Mouse (Mus musculus) limb, embryonic 14.5 days (tissue): ENCODE data around the gene P3h3. TPM values are rescaled to one million over a fixed set of nuclear protein-coding genes. Genes with fewer than 3 reads are reported as not detected.
A peak's percentile ranks its signal among the peaks of the same experiment; 100 is the strongest.
"Not testable (repeated sequence)": the region's sequence is repeated elsewhere in the genome, so short reads cannot be mapped to it uniquely, and the experiment has no call there.

Experiments
- ATAC-seq: fragments of 200-750 bp; cut with Nextera tagmentation; 2 replicates; pipeline ENCODE4 v1.8.0; 2017; ENCODE audit warnings: low read depth, moderate number of reproducible peaks, moderate TSS enrichment; ENCODE audit not compliant: low FRiP score
- DNase-seq: peaks from one replicate; pipeline ENCODE4 v3.0.0-alpha.2; 2015; ENCODE audit warnings: low spot score
- H3K27ac ChIP-seq: fragments of 300-500 bp; sonication (generic); replicated peaks from 2 replicates; pipeline ENCODE4 v1.5.1; 2014; ENCODE audit warnings: low read depth, mild to moderate bottlenecking, low read length, moderate library complexity, mixed read lengths
- H3K27me3 ChIP-seq: fragments of 300-500 bp; sonication (generic); 2 replicates; pipeline ENCODE4 v1.6.1; 2014; ENCODE audit warnings: low read length, mixed read lengths; ENCODE audit not compliant: control insufficient read depth, insufficient read depth
- H3K36me3 ChIP-seq: fragments of 300-500 bp; sonication (generic); 2 replicates; pipeline ENCODE4 v1.6.1; 2014; ENCODE audit warnings: mild to moderate bottlenecking, low read length, moderate library complexity, mixed read lengths; ENCODE audit not compliant: control insufficient read depth, insufficient read depth
- H3K4me1 ChIP-seq: fragments of 300-500 bp; sonication (generic); 2 replicates; pipeline ENCODE4 v1.6.1; 2014; ENCODE audit warnings: antibody characterized with exemption, low read length, mixed read lengths; ENCODE audit not compliant: control insufficient read depth, insufficient read depth
- H3K4me2 ChIP-seq: fragments of 300-500 bp; sonication (generic); replicated peaks from 2 replicates; pipeline ENCODE4 v1.6.1; 2014; ENCODE audit warnings: low read depth, mild to moderate bottlenecking, low read length, moderate library complexity; ENCODE audit not compliant: severe bottlenecking
- H3K4me3 ChIP-seq: fragments of 300-500 bp; sonication (generic); replicated peaks from 2 replicates; pipeline ENCODE4 v1.5.1; 2014; ENCODE audit warnings: low read length
- H3K9ac ChIP-seq: fragments of 300-500 bp; sonication (generic); 2 replicates; pipeline ENCODE4 v1.6.1; 2014; ENCODE audit warnings: mild to moderate bottlenecking, low read depth, low read length, moderate library complexity; ENCODE audit not compliant: severe bottlenecking
- H3K9me3 ChIP-seq: fragments of 300-500 bp; sonication (generic); 2 replicates; pipeline ENCODE4 v1.6.1; 2016; ENCODE audit warnings: low read length; ENCODE audit not compliant: control insufficient read depth
- POLR2A ChIP-seq: fragments of 200-500 bp; IDR thresholded peaks from 2 replicates; pipeline ENCODE4 v1.8.0; 2012; ENCODE audit warnings: inconsistent platforms, mild to moderate bottlenecking, moderate library complexity, borderline replicate concordance; ENCODE audit not compliant: insufficient read depth, insufficient read length; ENCODE audit errors: extremely low read depth
- WGBS: fragments of 180-500 bp; shearing (Covaris S2); extraction: QIAGEN DNeasy Blood & Tissue Kit; methylation state at CpG from one replicate; pipeline ENCODE4 v1.1.7; 2014; 5-methylcytosine and 5-hydroxymethylcytosine counted together
- polyA plus RNA-seq, 2 experiments: library from polyadenylated mRNA; depleted of rRNA in 1 of 2; stranded (reverse) in 1 of 2; unstranded in 1 of 2; fragments of >200 nt; fragmentation: Nextera tagmentation in 1 of 2; extraction: Ambion mirVana in 1 of 2; gene quantifications; 2 replicates each; pipeline versions ENCODE4 v1.2.1 to v1.2.3; 2012 to 2014

P3h3 gene
- polyA plus RNA-seq, 2 experiments: 57.5 to 339 TPM

GRCm38 (mm10) chr6:124805341-124806321 is 51.9 kb downstream of the P3h3 start:
- DNase-seq: peak; percentile 97
- Histone ChIP-seq H3K4me1 (peaks cover 14% of the 10 kb centered on the region), H3K27ac (peak overlapping the region; percentile 86), H3K27me3 (no peaks in the 10 kb centered on the region), H3K4me3 (peak overlapping the region; percentile 45), H3K36me3 (peaks cover 8% of the 10 kb centered on the region; the same call in 1 of the 2 replicates), H3K4me2 (peak overlapping the region; percentile 75), H3K9me3 (no peaks in the 10 kb centered on the region), H3K9ac (peak overlapping the region; percentile 53)
- WGBS: 1% methylated on average over 34 of the region's 34 CpGs
- peak; percentile 83 for ATAC-seq
- no peak for TF ChIP-seq POLR2A

- WGBS: 90% methylated on average over 3 of the region's 3 CpGs
- no peak overlapping the region for H3K4me2 ChIP-seq
- H3K4me3 ChIP-seq: no peak overlapping the region
- DNase-seq (no peak), ATAC-seq (no peak)
- no peaks in the 10 kb centered on the region for H3K9me3 ChIP-seq
- H3K27me3 ChIP-seq: no peaks in the 10 kb centered on the region
- no peak overlapping the region for H3K27ac ChIP-seq
- H3K9ac ChIP-seq: no peak overlapping the region
- no peaks in the 10 kb centered on the region for H3K36me3 ChIP-seq
- no peak for TF ChIP-seq POLR2A
- H3K4me1 ChIP-seq: peaks cover 7% of the 10 kb centered on the region; the same call in 1 of the 2 replicates
These were observed 53.2 kb downstream of the P3h3 start for GRCm38 (mm10) chr6:124804341-124804740.

- not testable (repeated sequence) for H3K4me3 ChIP-seq, H3K9me3 ChIP-seq, ATAC-seq, H3K27ac ChIP-seq, H3K4me1 ChIP-seq, H3K9ac ChIP-seq, H3K36me3 ChIP-seq, H3K27me3 ChIP-seq, DNase-seq, H3K4me2 ChIP-seq
- 93% methylated on average over 4 of the region's 4 CpGs for WGBS
These were observed 53.9 kb downstream of the P3h3 start for GRCm38 (mm10) chr6:124803691-124804090.

- Histone ChIP-seq H3K4me2 (no peak overlapping the region), H3K4me3 (no peak overlapping the region), H3K27ac (no peak overlapping the region), H3K36me3 (no peaks in the 10 kb centered on the region), H3K9ac (no peak overlapping the region), H3K9me3 (no peaks in the 10 kb centered on the region), H3K27me3 (no peaks in the 10 kb centered on the region), H3K4me1 (0 out of 2 replicates have a peak, but pooled peaks cover 4% of the 10 kb centered on the region)
- DNase-seq (no peak), ATAC-seq (no peak)
- 84% methylated on average over 3 of the region's 3 CpGs for WGBS
- no peak for TF ChIP-seq POLR2A
These were observed 54.5 kb downstream of the P3h3 start for GRCm38 (mm10) chr6:124803061-124803460.

- not testable (repeated sequence) for ATAC-seq, DNase-seq, H3K27ac ChIP-seq, H3K9ac ChIP-seq, H3K4me1 ChIP-seq, H3K9me3 ChIP-seq, H3K36me3 ChIP-seq, H3K27me3 ChIP-seq
- 14% methylated on average over 5 of the region's 9 CpGs for WGBS
- peak overlapping the region; percentile 19; the same call in 1 of the 2 replicates for H3K4me2 ChIP-seq
- 0 out of 2 replicates have a peak overlapping the region, but pooled peaks have one; percentile 8 for H3K4me3 ChIP-seq
These were observed 55.2 kb downstream of the P3h3 start for GRCm38 (mm10) chr6:124802400-124802799.
